Mouse (Mus musculus): Measurements from ENCODE around the gene Gtpbp1.

GRCm38 (mm10) chr15:79690426-79691022, at the start of gene Gtpbp1:
- no peak for TF ChIP-seq MAX (IDR thresholded peaks at IDR 0.05; ENCODE audit: low read depth)
- no peak for TF ChIP-seq MYOG (IDR thresholded peaks at IDR 0.05; ENCODE audit: control insufficient read depth in 1 of 3, insufficient read depth in 1 of 3, insufficient read length in 2 of 3, low read depth in 2 of 3)
- TF ChIP-seq E2F4 (IDR thresholded peaks at IDR 0.05; ENCODE audit: insufficient read depth) = peak; percentile 86
- TF ChIP-seq CEBPB (IDR thresholded peaks at IDR 0.05; ENCODE audit: insufficient read depth, poor library complexity, severe bottlenecking) = no peak
- TF ChIP-seq REST (IDR thresholded peaks at IDR 0.05; ENCODE audit: insufficient read depth, insufficient read length) = no peak
